Mouse (Mus musculus) liver, adult 2 months (tissue): ENCODE results near the gene Usp47.

Experiments used
- CTCF ChIP-seq: fragments of 200-500 bp; IDR thresholded peaks from 2 replicates; pipeline ENCODE4 v1.5.1; 2011; ENCODE audit warnings: low read depth, low read length, control low read depth
- POLR2A ChIP-seq: fragments of 200-500 bp; IDR thresholded peaks from 2 replicates; pipeline ENCODE4 v1.6.1; 2011; ENCODE audit warnings: low read length, control low read depth; ENCODE audit not compliant: insufficient read depth; ENCODE audit errors: extremely low read depth

- TF ChIP-seq POLR2A: no peak
- no peak for TF ChIP-seq CTCF
Measured at GRCm38 (mm10) chr7:112147979-112148378, 124.7 kb downstream of the Usp47 start.
